Mouse (Mus musculus) CH12F3 (cell line): ENCODE measurements around the gene Fgf2.

Source experiments
- in situ Hi-C: fragments of 300-500 bp; cut with MboI; formaldehyde crosslinking; loops from 2 replicates; pipeline ENCODE4 v1.14.3; 2020; ENCODE audit warnings: low sequenced_read_pairs

Gene Fgf2

GRCm38 (mm10) chr3:37348221-37349165 lies at the start of gene Fgf2:
Fgf2 (plus strand) TSS chr3:37348346.
- in situ Hi-C loops, result no loop called here

DNA sequence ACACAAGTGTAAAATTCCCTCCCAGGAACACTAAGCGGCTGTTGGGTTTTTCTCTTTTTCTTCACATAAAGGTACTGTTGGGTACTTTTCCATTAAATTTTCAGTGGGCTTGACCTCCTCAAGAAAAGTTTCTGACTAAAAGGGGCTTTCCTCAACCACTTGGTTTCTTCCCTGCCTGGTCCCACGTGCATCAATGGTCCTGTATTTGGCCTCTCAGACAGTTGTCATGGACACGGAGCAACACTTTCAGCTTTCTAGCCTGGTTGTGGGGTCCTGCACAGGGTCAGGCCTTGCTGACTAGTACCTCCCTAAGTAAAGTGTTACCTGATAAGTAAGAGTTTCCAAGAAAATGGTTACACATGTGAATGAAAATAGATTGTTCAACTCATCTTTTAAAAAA lies 48.7 kb upstream of the Fgf2 start:
- in situ Hi-C loops, result no loop called here

- in situ Hi-C loops, result no loop called here
These were observed 45.5 kb upstream of the Fgf2 start for GRCm38 (mm10) chr3:37302685-37303084.

DNA sequence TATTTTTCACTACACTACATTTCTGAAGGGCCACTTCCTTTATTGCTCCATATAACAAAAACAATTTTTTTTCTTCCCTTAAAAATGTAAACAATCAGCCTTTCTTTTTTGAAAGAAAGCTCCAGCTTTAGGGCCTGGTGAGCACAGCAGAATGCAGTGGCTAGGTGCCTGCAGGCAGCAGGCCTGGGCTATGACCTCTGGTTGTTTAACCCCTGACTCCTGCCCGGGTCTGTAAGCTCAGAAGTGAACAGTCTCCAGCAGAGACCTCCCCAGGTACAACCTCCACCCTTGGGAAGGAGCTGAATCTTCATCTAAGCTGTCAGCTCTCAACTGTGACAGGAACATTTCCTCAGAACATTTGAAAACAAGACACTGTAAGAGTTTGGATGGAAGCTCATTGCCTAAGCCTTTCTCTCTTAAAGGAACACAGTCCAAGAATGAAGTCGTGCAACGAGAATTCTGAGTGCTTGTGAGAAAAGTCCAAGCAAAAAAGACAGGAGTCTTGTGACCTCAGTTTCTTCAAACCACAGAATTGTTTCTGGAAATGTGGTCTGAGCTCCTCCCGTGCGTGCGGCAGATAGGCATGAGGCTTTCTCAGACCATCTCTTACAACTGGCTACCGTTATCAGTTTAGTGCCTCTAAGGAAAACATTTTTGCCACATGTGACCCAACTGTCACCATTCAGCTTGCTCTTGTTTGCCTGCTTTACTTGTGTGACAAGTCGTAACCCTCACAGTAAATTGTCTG lies 44.6 kb upstream of the Fgf2 start:
- in situ Hi-C loops, result no loop called here

DNA sequence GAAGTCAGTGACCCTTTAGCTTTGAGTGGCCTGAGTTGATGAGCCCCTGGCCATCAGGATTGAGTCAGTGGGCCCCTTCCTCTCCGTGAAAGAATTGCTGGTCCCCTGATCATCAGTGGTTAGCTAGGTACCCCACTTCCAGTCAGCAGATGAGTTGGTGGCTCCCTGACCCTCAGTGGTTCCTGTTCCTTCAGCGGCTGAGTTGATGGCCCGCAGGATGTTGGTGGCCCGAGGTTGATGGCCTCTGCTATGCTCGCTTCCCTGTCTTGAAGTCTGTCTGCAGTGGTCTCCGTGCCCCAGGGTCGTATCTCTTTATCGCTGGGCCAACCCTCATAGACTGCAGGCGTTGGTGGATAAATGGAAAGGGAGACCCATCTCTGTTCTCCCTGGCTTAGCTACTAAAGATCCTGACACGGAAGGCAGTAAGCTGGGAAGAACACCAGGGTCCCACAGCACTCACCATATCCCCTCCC lies 36.2 kb upstream of the Fgf2 start:
- in situ Hi-C loops, result no loop called here

DNA sequence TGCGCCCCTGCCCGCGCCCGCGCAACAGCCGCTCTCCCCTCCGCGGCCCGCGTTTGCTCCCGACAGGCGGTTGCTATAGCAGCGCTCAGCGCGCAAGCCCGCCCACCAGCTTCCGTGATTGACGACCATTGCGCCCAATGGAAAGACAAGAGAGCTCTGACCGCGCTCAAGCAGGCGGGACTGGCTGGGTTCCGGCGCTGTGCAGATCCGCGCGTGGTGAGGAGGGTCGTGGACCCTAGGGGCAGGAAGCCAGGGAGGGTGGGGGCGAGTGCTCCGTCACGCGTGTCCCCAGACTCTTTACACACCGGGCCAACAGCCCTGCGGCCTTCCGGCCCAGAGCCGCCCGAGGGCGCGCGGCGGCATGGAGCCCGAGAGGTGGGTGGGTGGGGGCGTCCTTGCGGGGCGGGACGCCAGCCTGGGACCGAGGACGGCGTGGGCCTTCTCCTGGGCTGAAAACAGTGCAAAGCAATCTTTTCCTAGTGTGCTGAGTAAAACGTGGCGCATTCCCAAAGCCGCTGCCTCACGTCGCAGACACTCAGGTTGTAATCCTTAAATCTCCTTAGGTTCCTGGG lies 35.7 kb upstream of the Fgf2 start, which contains the start of the genes Bbs12 and Cetn4:
Bbs12 (plus strand) TSS at position 185 of the 572 bp plus-strand sequence.
Cetn4 (minus strand) TSS at position 339 of the 572 bp plus-strand sequence.
- in situ Hi-C loops, result no loop called here

- in situ Hi-C loops, result no loop called here
These were observed 34.8 kb upstream of the Fgf2 start for GRCm38 (mm10) chr3:37313371-37313770.

DNA sequence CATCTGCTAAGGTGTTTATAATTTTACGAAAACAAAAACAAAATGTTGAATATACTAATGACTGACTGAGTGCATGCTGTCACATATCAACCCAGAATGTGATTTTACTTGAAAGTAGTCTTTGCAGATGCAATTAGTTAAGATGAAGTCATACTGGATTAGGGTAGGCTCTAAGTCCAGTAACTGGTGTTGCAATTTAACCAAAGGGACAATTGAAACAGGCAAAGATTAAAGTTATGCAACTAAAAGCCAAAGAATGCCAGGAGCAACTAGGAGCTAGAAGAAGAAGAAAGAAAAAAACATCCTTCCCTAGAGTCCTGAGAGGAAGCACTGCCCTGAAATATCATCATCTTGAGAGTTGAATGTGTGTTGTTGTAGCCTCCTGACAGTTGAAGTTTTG lies 31.9 kb upstream of the Fgf2 start:
- in situ Hi-C loops, result no loop called here

DNA sequence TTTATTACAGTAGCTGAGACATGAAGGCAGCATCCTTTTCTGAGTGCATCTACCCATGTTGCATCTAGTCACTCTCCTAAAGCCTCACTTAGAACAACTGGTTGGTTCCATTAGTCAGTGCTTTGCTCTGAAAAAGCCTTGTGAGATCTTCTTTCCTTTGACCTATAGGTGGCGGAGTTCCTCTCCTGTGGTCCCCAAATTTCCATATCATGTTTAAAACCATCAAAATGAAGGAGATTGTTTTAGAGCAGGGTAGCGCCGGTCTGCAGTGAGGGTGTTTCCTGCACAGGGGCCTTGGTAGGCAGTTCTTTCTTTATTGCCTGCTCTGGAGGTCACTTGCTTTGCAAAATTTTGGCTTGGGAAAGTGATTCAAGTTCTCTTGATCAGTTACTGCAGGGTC lies 23.8 kb upstream of the Fgf2 start:
- in situ Hi-C loops, result no loop called here

GRCm38 (mm10) chr3:37325317-37326112 lies 22.6 kb upstream of the Fgf2 start:
- in situ Hi-C loops, result no loop called here

- in situ Hi-C loops, result no loop called here
These were observed 21.5 kb upstream of the Fgf2 start for GRCm38 (mm10) chr3:37326627-37327026.

DNA sequence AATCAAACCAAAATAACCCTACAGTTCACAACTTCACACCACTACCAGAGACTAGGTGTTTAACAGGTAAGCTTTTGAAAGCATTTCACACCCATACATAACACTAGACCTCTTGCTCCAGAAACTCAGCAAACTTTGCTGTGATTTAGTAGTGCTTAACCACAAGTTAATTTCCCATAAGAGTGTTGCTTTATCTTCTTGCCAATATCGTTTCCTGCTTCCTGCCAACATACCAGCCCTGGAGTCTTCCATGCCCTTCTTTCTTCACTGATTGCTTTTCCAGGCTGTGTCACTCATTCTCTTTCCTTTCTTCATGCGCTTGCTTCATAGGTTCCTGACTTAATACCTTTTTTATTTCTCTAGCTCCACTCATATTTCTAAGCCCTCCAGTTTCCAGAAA lies 19.7 kb upstream of the Fgf2 start:
- in situ Hi-C loops, result no loop called here

- in situ Hi-C loops, result no loop called here
These were observed 18.2 kb upstream of the Fgf2 start for GRCm38 (mm10) chr3:37329963-37330362.

- in situ Hi-C loops, result no loop called here
These were observed 16.1 kb upstream of the Fgf2 start for GRCm38 (mm10) chr3:37331999-37332449.

GRCm38 (mm10) chr3:37334053-37334452 lies 14.1 kb upstream of the Fgf2 start:
- in situ Hi-C loops, result no loop called here

- in situ Hi-C loops, result no loop called here
These were observed 7.0 kb upstream of the Fgf2 start for GRCm38 (mm10) chr3:37341110-37341509.

DNA sequence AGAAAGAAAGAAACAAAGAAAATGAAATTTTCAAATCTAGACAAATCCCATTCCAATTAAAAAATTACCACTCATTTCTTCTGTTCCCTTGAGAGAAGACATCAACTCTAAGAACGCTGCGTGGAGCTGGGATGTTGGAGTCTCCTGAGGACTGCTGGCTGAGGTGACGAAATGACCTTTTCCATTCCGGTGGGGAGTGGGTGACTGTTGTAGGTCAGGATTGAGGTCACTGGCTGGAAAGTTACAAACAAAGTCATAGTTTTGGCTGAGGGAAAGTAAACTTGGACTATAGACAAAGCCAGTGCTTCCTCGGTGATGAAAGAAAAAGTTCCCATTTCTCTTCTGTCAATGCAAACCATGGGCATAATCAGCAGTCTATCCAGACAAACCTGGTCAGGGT lies 5.3 kb upstream of the Fgf2 start:
- in situ Hi-C loops, result no loop called here

DNA sequence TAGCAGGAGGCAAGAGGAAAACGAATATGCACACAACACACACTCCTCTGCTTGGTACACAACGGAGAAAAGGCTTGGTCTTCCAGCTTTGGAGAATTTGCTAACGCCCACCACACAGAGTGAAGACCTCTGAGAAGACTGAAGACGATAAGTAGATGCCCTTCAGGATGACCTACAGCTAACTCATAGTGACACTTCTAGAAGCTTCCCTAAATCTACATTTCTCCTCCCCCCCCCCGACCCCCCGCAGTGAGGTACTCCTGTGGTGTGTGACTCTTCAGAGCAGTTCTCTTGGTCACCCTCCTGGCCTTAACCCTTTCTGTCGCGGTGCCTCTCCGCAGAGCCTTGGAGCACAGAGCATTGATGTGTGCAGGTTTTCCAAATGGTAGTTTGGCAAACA lies 475 bp upstream of the Fgf2 start:
- in situ Hi-C loops, result no loop called here

- in situ Hi-C loops, result no loop called here
These were observed 1.0 kb downstream of the Fgf2 start for GRCm38 (mm10) chr3:37349166-37349548.

DNA sequence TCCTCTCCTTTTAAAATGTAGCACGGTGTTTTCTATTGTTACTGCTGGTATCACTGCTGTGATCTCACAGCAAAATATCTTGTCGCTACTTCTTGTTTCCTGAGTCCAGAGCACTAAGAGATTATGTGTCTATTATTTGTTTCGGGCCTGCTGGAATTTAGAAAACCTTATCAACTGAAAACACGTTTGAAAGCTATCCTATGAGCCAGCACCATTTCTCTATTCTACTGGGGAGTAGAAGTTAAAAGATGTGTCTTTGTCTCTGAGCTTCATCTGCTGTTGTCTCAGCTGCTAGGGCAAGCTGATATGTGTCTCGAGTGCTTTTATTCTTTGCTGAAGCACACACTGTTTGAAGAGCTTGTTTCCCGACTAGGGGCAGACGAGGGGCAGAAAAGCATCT lies 2.2 kb downstream of the Fgf2 start:
- in situ Hi-C loops, result no loop called here
